Mouse (Mus musculus): Measurements from ENCODE around the gene Eomes. TPM values are rescaled to one million over a fixed set of nuclear protein-coding genes. Genes with fewer than 3 reads are reported as not detected.

Gene Eomes
- polyA plus RNA-seq, 1 experiment from 2014 or later: 0.65 TPM

GRCm38 (mm10) chr9:118507552-118507951, 29.5 kb downstream of the Eomes start:
- Histone ChIP-seq H3K36me3 (0 out of 2 replicates have a peak, but pooled peaks cover 5% of the 10 kb centered on the region), H3K4me1 (replicated peaks) (peaks cover 45% of the 10 kb centered on the region), H3K9me3 (no peaks in the 10 kb centered on the region), H3K27ac (no peak overlapping the region), H3K4me3 (peak overlapping the region; percentile 73), H3K4me2 (peak overlapping the region; percentile 100), H3K27me3 (no peaks in the 10 kb centered on the region), H3K9ac (peak overlapping the region; percentile 93)
- WGBS: 70% methylated on average over 6 of the region's 6 CpGs
- ATAC-seq (ENCODE audit: low FRiP score): no peak

DNA sequence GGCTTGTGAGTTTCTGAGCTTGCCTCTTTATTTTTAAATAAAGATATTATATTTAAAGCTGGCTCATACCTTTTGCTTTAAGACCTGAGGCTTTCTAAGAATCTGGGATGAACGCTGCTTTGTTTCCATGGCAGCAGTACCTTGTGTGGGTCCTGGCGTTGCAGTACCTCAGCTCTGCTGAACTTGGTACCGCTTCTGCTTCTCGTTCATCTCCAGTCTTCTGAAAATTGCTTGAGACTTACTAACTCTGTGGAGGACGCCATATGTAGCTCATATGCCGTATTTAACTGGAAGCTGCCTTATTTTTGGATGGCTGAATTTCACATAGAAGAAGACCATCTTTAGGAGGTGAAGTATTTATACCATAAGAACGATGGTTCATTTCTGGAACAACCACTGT, 30.6 kb downstream of the Eomes start:
- H3K4me1 ChIP-seq (replicated peaks): peaks cover 45% of the 10 kb centered on the region
- H3K9me3 ChIP-seq: no peaks in the 10 kb centered on the region
- 0 out of 2 replicates have a peak, but pooled peaks cover 5% of the 10 kb centered on the region for H3K36me3 ChIP-seq
- no peak for ATAC-seq (ENCODE audit: low FRiP score)
- no peak overlapping the region for H3K4me3 ChIP-seq
- H3K9ac ChIP-seq: peak overlapping the region; percentile 53; the same call in 1 of the 2 replicates
- H3K4me2 ChIP-seq: peak overlapping the region; percentile 100; the same call in 1 of the 2 replicates
- WGBS: 88% methylated on average over 7 of the region's 7 CpGs
- H3K27ac ChIP-seq: no peak overlapping the region
- no peaks in the 10 kb centered on the region for H3K27me3 ChIP-seq

DNA sequence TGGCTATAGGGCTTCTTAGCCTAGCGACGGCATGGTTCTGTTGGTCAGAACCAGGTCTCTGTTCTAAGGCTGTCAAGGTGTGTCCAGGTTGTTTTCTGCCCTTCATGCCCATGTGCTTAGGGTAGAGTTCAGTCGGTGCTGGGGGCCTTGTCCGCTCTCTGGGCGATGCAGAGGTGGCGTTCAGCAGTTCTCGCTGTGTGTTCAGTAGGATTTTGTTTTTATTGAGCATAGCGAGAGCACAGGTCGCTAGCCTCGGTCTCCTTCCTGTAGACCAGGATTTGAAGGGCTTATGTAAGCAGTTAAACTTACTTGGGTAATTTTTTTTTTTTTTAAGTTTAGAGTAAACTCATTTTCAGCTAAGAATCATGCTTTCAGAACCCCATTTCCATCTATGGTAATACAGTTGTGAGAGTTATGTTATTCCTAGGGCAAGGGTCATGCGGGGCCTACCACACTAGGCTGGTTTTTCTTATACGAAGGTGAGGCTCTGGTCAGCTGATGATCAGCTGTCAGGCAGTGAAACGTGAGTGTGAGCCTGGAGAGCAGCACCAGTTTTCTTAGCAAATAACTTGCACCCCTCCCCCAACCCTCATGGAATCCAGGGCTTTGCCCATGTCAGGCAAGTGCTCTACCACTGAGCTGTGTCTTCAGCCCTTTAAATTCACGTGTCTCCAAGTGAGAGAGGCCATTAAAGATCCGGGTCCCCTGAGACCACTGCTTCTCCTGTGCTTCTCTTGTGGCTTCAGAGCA, 33.1 kb downstream of the Eomes start:
- Histone ChIP-seq H3K36me3 (peaks cover 25% of the 10 kb centered on the region), H3K27me3 (no peaks in the 10 kb centered on the region), H3K9ac (no peak overlapping the region), H3K27ac (no peak overlapping the region), H3K4me3 (no peak overlapping the region), H3K4me1 (replicated peaks) (peaks cover 39% of the 10 kb centered on the region), H3K4me2 (no peak overlapping the region), H3K9me3 (no peaks in the 10 kb centered on the region)
- WGBS: 84% methylated on average over 15 of the region's 15 CpGs
- no peak for ATAC-seq (ENCODE audit: low FRiP score)

- Histone ChIP-seq H3K27ac (no peak overlapping the region), H3K4me2 (no peak overlapping the region), H3K4me1 (replicated peaks) (peaks cover 27% of the 10 kb centered on the region), H3K9ac (no peak overlapping the region), H3K4me3 (no peak overlapping the region), H3K27me3 (no peaks in the 10 kb centered on the region), H3K9me3 (no peaks in the 10 kb centered on the region), H3K36me3 (peaks cover 29% of the 10 kb centered on the region)
- 86% methylated on average over 3 of the region's 3 CpGs for WGBS
- no peak for ATAC-seq (ENCODE audit: low FRiP score)
Observed at GRCm38 (mm10) chr9:118512681-118513233, 34.7 kb downstream of the Eomes start.

- ATAC-seq (ENCODE audit: low FRiP score): no peak
Observed at GRCm38 (mm10) chr9:118515476-118515875, 37.5 kb downstream of the Eomes start.

DNA sequence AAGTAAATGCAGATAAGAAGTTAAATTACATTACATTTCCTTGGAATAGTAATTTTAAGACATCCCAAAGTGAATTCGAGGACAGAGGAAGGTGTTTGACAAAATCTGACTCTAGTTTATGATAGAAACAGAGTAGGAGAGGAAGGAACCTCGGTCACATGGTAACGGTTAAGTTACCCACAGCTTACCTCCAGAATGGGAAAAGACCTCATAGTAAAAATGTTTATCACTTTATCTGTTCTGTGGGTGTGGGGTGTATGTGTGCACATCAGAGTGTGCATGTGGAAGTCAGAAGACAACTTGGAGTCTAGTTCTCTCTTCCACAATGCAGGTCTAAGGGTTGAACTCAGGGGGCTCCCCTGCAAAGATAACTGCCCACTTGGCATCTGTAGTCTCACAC, 38.1 kb downstream of the Eomes start:
- no peaks in the 10 kb centered on the region for H3K9me3 ChIP-seq
- no peaks in the 10 kb centered on the region for H3K27me3 ChIP-seq
- H3K36me3 ChIP-seq: peaks cover 23% of the 10 kb centered on the region
- no peak overlapping the region for H3K9ac ChIP-seq
- no peak overlapping the region for H3K4me3 ChIP-seq
- no peak for ATAC-seq (ENCODE audit: low FRiP score)
- no peak overlapping the region for H3K27ac ChIP-seq
- H3K4me2 ChIP-seq: no peak overlapping the region
- peaks cover 22% of the 10 kb centered on the region for H3K4me1 ChIP-seq (replicated peaks)
- WGBS: 97% methylated on average over 3 of the region's 3 CpGs

More at GRCm38 (mm10) chr9:118515476-118515875, 37.5 kb downstream of the Eomes start:
- H3K36me3 ChIP-seq: peaks cover 28% of the 10 kb centered on the region
- no peak overlapping the region for H3K9ac ChIP-seq
- H3K27me3 ChIP-seq: no peaks in the 10 kb centered on the region
- no peak overlapping the region for H3K4me2 ChIP-seq
- H3K4me3 ChIP-seq: no peak overlapping the region
- H3K4me1 ChIP-seq (replicated peaks): peaks cover 21% of the 10 kb centered on the region
- H3K9me3 ChIP-seq: no peaks in the 10 kb centered on the region
- H3K27ac ChIP-seq: no peak overlapping the region
- WGBS: 94% methylated on average over 6 of the region's 6 CpGs

GRCm38 (mm10) chr9:118517619-118518018, 39.6 kb downstream of the Eomes start:
- 78% methylated on average over 8 of the region's 8 CpGs for WGBS
- Histone ChIP-seq H3K27me3 (no peaks in the 10 kb centered on the region), H3K9ac (no peak overlapping the region)

DNA sequence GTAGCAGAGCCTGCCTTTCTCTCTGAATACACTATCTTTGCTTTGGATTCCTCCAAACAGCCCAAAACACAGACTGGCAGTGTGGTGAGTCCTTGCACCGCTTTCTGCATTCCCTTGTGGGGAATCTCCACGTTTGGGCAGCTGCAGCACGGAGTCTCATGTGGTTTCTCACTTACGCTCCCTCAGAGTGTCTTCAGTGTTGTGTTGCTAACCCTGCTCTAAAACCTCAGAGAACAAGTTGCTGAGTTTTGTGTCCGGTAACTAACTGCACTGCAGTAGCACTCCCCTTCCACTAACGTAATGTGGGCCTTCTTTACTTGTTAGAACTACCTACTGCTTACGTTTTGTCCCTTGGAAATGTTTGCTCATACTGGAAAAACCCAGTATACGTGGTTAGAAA, 41.1 kb downstream of the Eomes start:
- ATAC-seq (ENCODE audit: low FRiP score): no peak
- WGBS: 76% methylated on average over 8 of the region's 8 CpGs
- H3K4me3 ChIP-seq: no peak overlapping the region

More at GRCm38 (mm10) chr9:118517619-118518018, 39.6 kb downstream of the Eomes start:
- peaks cover 26% of the 10 kb centered on the region for H3K36me3 ChIP-seq
- no peak for ATAC-seq (ENCODE audit: low FRiP score)
- no peak overlapping the region for H3K4me2 ChIP-seq
- H3K27ac ChIP-seq: no peak overlapping the region
- H3K9me3 ChIP-seq: no peaks in the 10 kb centered on the region
- H3K4me1 ChIP-seq (replicated peaks): peaks cover 18% of the 10 kb centered on the region
- H3K4me3 ChIP-seq: no peak overlapping the region

GRCm38 (mm10) chr9:118520011-118520410, 42.0 kb downstream of the Eomes start:
- H3K4me2 ChIP-seq: no peak overlapping the region
- no peak overlapping the region for H3K27ac ChIP-seq
- WGBS: 72% methylated on average over 8 of the region's 8 CpGs
- H3K4me1 ChIP-seq (replicated peaks): peaks cover 18% of the 10 kb centered on the region
- no peak overlapping the region for H3K4me3 ChIP-seq
- H3K36me3 ChIP-seq: peaks cover 32% of the 10 kb centered on the region
- H3K9me3 ChIP-seq: no peaks in the 10 kb centered on the region
- no peaks in the 10 kb centered on the region for H3K27me3 ChIP-seq
- no peak overlapping the region for H3K9ac ChIP-seq
- no peak for ATAC-seq (ENCODE audit: low FRiP score)

More for the DNA sequence above, 41.1 kb downstream of the Eomes start:
- H3K4me1 ChIP-seq (replicated peaks): peaks cover 18% of the 10 kb centered on the region
- H3K36me3 ChIP-seq: peaks cover 31% of the 10 kb centered on the region
- H3K27me3 ChIP-seq: no peaks in the 10 kb centered on the region
- no peaks in the 10 kb centered on the region for H3K9me3 ChIP-seq
- H3K27ac ChIP-seq: no peak overlapping the region
- no peak overlapping the region for H3K4me2 ChIP-seq
- H3K9ac ChIP-seq: no peak overlapping the region

DNA sequence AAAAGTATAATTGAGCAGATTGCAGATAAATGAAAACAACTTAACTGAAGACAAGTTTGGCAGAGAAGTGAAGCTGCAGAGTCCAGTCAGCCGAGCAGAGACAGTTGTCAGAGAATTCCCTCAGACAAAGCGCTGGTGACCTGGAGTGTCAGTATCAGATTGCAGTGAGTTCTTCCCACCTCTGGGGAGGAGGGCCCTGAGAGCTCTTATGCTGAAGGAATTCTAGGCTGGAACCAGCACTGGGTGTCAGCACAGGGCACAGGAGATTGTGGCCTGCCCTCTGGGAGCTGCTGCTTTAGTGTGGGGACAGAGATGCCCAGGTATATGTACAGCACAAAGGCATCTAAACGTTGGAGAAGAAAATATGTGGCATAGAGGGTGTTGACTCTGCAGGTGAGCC, 42.8 kb downstream of the Eomes start:
- Histone ChIP-seq H3K27me3 (no peaks in the 10 kb centered on the region), H3K4me2 (no peak overlapping the region), H3K4me1 (replicated peaks) (peaks cover 18% of the 10 kb centered on the region), H3K9me3 (no peaks in the 10 kb centered on the region), H3K9ac (no peak overlapping the region), H3K27ac (no peak overlapping the region), H3K4me3 (no peak overlapping the region), H3K36me3 (peaks cover 32% of the 10 kb centered on the region)
- 28% methylated on average over 3 of the region's 3 CpGs for WGBS
- no peak for ATAC-seq (ENCODE audit: low FRiP score)

DNA sequence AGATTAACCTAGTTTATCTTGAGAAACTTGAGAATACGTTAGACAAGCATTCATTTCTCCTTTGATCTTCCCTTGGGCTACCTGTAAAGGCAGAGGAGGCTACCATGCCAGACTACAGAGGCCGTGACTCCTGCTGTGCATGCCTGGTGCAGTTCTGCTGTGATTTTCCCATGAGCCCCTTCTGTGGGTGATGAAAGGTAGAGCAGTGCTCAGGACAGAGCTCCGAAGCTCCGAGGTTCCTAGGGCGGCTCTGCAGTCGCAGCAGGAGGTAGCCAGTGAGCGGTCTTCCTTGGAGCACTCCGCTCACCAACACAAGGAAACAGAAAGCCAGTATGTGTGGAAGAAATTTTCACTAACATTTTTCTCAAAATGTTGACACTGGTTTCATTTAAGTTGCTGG, 43.6 kb downstream of the Eomes start:
- Histone ChIP-seq H3K4me2 (no peak overlapping the region), H3K27ac (no peak overlapping the region)
- ATAC-seq (ENCODE audit: low FRiP score): no peak

DNA sequence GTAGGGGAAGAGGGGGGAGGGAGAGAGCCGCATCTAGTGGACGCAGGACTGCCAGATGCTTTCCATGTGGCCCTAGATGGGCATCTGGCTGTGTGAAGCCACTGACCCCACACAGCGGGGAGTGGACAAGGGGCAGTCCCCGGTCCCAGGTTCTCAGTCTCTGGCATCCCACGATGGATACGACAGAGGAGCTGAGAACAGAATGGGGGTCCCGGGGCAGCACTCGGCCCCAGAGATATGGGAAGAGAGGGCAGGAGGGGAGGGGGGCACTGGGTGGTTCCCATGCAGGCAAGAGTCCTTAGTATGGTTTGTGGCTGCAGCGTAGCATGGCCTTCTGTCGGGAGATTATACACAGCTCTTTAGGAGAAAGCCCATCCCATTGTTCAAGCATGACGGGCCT, 45.7 kb downstream of the Eomes start:
- 74% methylated on average over 11 of the region's 11 CpGs for WGBS
- no peak for ATAC-seq (ENCODE audit: low FRiP score)
- Histone ChIP-seq H3K27ac (no peak overlapping the region), H3K27me3 (no peaks in the 10 kb centered on the region), H3K9ac (no peak overlapping the region), H3K4me1 (replicated peaks) (peaks cover 14% of the 10 kb centered on the region), H3K4me2 (no peak overlapping the region), H3K36me3 (peaks cover 53% of the 10 kb centered on the region), H3K9me3 (no peaks in the 10 kb centered on the region), H3K4me3 (no peak overlapping the region)

More for the DNA sequence above, 43.6 kb downstream of the Eomes start:
- Histone ChIP-seq H3K9ac (no peak overlapping the region), H3K4me1 (replicated peaks) (peaks cover 18% of the 10 kb centered on the region), H3K36me3 (peaks cover 35% of the 10 kb centered on the region), H3K4me3 (no peak overlapping the region), H3K27me3 (no peaks in the 10 kb centered on the region), H3K9me3 (no peaks in the 10 kb centered on the region)
- WGBS: 79% methylated on average over 8 of the region's 8 CpGs

DNA sequence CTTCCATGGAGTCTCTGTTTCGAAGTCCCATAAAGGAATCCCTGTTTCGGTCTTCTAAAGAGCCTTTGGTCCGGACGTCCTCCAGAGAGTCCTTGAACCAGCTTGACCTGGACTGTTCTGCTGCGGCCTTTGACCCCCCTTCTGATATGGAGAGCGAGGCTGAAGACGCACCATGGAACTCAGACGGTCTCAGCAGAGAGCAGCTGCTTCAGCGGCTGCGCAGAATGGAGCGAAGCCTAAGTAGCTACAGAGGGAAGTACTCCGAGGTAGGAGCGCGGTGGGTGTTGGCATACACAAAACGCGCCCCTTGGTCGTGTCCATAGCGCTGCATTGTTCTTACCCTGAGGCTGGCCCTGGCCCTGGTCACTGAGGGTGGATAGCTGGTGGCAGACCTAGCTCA, 49.0 kb downstream of the Eomes start:
- Histone ChIP-seq H3K4me1 (replicated peaks) (no peaks in the 10 kb centered on the region), H3K9ac (no peak overlapping the region), H3K27me3 (no peaks in the 10 kb centered on the region), H3K4me2 (no peak overlapping the region), H3K4me3 (no peak overlapping the region), H3K9me3 (no peaks in the 10 kb centered on the region), H3K27ac (no peak overlapping the region), H3K36me3 (peaks cover 85% of the 10 kb centered on the region)
- WGBS: 90% methylated on average over 18 of the region's 18 CpGs
- no peak for ATAC-seq (ENCODE audit: low FRiP score)

Measured in hindbrain, embryonic 13.5 days (tissue).